12 mouse cellular contexts compared by ENCODE assay signal in genomic region chr6:136710408-136710807, GRCm38 (mm10).
"Had no signal": no experiment of that assay in that cellular context is flagged by ENCODE, and none has a peak within 500 bp of the region (broad histone marks: within the 10 kb centered on the region; RNA-seq: fewer than 3 reads in every experiment).

No protein-coding gene starts in this region.

- ATAC-seq: midbrain, embryonic 16.5 days had no signal

- DNase-seq: lung, adult 18-20 months; lung, embryonic 14.5 days; lung, postnatal 10 days; midbrain, embryonic 14.5 days; retina, postnatal 1 day; right cerebral cortex, adult 18-20 months; right cerebral cortex, postnatal 25 days; right cerebral cortex, postnatal 4 days; spleen, adult 18-20 months; thymus, adult 18-20 months; thymus, postnatal 25 days had no signal
